Mouse (Mus musculus) heart, postnatal 0 days (tissue): ENCODE measurements around the gene Asic3. TPM values are rescaled to one million over a fixed set of nuclear protein-coding genes. Genes with fewer than 3 reads are reported as not detected.

Experiments used
- ATAC-seq: fragments of 200-750 bp; cut with Nextera tagmentation; 2 replicates; pipeline ENCODE4 v1.8.0; 2017; ENCODE audit warnings: low read depth, moderate number of reproducible peaks, moderate library complexity; ENCODE audit not compliant: insufficient read depth
- DNase-seq: peaks from one replicate; pipeline ENCODE4 v3.0.0-alpha.2; 2016; ENCODE audit warnings: low spot score
- H3K27ac ChIP-seq: fragments of 300-500 bp; sonication (generic); 2 replicates; pipeline ENCODE4 v1.5.1; 2014; ENCODE audit warnings: low read depth, mild to moderate bottlenecking
- H3K27me3 ChIP-seq: fragments of 300-500 bp; sonication (generic); 2 replicates; pipeline ENCODE4 v1.6.1; 2014; ENCODE audit warnings: low read length, mixed read lengths; ENCODE audit not compliant: control insufficient read depth, insufficient read depth
- H3K36me3 ChIP-seq: fragments of 300-500 bp; sonication (generic); replicated peaks from 2 replicates; pipeline ENCODE4 v1.6.1; 2014; ENCODE audit warnings: low read length, mixed read lengths; ENCODE audit not compliant: control insufficient read depth, insufficient read depth
- H3K4me1 ChIP-seq: fragments of 300-500 bp; sonication (generic); 2 replicates; pipeline ENCODE4 v1.6.1; 2014; ENCODE audit warnings: antibody characterized with exemption; ENCODE audit not compliant: control insufficient read depth, insufficient read depth
- H3K4me2 ChIP-seq: fragments of 300-500 bp; sonication (generic); 2 replicates; pipeline ENCODE4 v1.6.1; 2014; ENCODE audit warnings: low read depth, mild to moderate bottlenecking, low read length, moderate library complexity
- H3K4me3 ChIP-seq: fragments of 300-500 bp; sonication (generic); 2 replicates; pipeline ENCODE4 v1.5.1; 2014; ENCODE audit warnings: low read depth, low read length
- H3K9ac ChIP-seq: fragments of 300-500 bp; sonication (generic); replicated peaks from 2 replicates; pipeline ENCODE4 v1.6.1; 2014; ENCODE audit warnings: low read depth, low read length, mixed read lengths
- H3K9me3 ChIP-seq: fragments of 300-500 bp; sonication (generic); replicated peaks from 2 replicates; pipeline ENCODE4 v1.6.1; 2016; ENCODE audit warnings: low read length; ENCODE audit not compliant: control insufficient read depth
- CTCF ChIP-seq: IDR thresholded peaks from 2 replicates; pipeline ENCODE4 v1.5.1; 2016; ENCODE audit warnings: antibody characterized with exemption, control low read depth, low read depth
- EP300 ChIP-seq: IDR thresholded peaks from 2 replicates; pipeline ENCODE4 v1.6.1; 2016; ENCODE audit warnings: antibody characterized with exemption, low read depth
- WGBS: fragments of 180-500 bp; shearing (Covaris S2); extraction: QIAGEN DNeasy Blood & Tissue Kit; methylation state at CpG from one replicate; pipeline ENCODE4 v1.1.7; 2014; 5-methylcytosine and 5-hydroxymethylcytosine counted together
- polyA plus RNA-seq: library from polyadenylated mRNA; unstranded; fragments of >200 nt; fragmentation: Nextera tagmentation; extraction: Ambion mirVana; gene quantifications from 2 replicates; pipeline ENCODE4 v1.2.1, GENCODE M21; 2015
- total RNA-seq: library from RNA; depleted of rRNA; stranded (reverse); fragments of >200 nt; gene quantifications from 2 replicates; pipeline ENCODE4 v1.2.3, GENCODE M21; 2014; ENCODE audit warnings: low replicate concordance

Gene Asic3
- total and polyA plus RNA-seq, 2 experiments from 2014 or later: 0.10 TPM; not detected in 1

DNA sequence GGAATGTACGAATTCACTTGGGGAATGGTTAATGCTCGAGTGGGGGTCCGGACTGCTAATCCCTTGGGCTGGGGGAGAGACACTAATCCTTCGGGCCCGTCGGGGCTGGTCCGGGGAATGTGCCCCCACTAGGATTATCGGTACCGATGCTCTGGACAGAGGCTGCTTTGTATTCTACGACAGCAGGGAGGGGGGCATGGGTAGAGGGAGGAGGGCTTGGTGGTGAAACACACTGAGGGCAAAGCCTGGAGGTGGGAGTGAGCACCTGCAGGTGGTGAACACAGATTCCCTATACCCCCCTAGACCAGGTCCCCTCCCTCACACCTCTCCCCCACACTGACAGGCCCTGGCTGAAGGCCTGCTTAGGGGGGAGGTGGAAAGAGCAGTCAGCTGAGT lies 12.8 kb downstream of the Asic3 start:
- peaks cover 22% of the 10 kb centered on the region for H3K36me3 ChIP-seq
- TF ChIP-seq CTCF (no peak), EP300 (no peak)
- peaks cover 24% of the 10 kb centered on the region for H3K4me1 ChIP-seq
- no peak overlapping the region for H3K27ac ChIP-seq
- no peaks in the 10 kb centered on the region for H3K27me3 ChIP-seq
- peak overlapping the region; percentile 77 for H3K4me2 ChIP-seq
- ATAC-seq (no peak), DNase-seq (no peak)
- peak overlapping the region; percentile 72 for H3K4me3 ChIP-seq
- H3K9ac ChIP-seq: peak overlapping the region; percentile 70
- H3K9me3 ChIP-seq: no peaks in the 10 kb centered on the region
- 12% methylated on average over 10 of the region's 10 CpGs for WGBS

DNA sequence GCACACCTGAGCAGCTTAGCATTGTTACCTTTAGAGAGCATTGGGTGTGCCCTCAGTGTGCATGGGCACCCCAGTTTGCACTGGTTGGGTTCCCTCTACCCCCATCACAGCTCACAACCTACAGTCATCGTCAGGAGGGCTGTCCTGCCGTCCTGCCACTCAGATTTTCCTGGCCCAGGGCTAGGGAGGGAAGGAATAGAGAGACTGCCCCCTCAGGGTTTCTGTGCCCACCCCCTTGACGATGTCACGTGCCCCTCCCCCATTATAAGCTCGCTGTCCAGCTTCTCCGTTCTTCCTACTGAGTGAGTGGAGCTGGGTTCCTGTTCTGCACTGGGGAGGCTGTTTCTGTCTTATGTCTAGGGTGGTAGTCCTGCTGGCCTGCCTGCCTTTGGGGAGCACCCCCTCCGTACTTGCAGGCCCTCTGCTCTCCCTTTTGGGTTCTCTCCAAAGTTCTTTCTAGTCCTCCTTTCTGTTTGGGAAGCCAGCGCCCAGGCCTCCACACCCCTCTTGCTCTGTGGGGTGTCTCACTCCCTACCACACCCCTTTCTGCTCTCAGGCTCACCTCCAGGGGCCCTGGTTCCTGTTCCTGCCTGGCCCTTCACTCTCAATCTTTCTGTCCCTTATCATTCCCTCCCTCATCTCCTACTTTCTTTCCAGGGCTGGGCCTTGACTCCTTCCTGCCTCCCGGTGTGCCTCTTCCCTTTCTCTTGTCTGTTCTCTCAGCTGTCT lies 13.5 kb downstream of the Asic3 start:
- H3K27ac ChIP-seq: no peak overlapping the region
- no peak for TF ChIP-seq CTCF
- TF ChIP-seq EP300: no peak
- ATAC-seq: no peak
- H3K27me3 ChIP-seq: no peaks in the 10 kb centered on the region
- H3K4me3 ChIP-seq: peak overlapping the region; percentile 72; the same call in 1 of the 2 replicates
- H3K9ac ChIP-seq: no peak overlapping the region
- peak; percentile 31 for DNase-seq
- no peaks in the 10 kb centered on the region for H3K9me3 ChIP-seq
- 26% methylated on average over 9 of the region's 9 CpGs for WGBS
- peak overlapping the region; percentile 77 for H3K4me2 ChIP-seq
- peaks cover 24% of the 10 kb centered on the region for H3K4me1 ChIP-seq
- H3K36me3 ChIP-seq: peaks cover 29% of the 10 kb centered on the region

DNA sequence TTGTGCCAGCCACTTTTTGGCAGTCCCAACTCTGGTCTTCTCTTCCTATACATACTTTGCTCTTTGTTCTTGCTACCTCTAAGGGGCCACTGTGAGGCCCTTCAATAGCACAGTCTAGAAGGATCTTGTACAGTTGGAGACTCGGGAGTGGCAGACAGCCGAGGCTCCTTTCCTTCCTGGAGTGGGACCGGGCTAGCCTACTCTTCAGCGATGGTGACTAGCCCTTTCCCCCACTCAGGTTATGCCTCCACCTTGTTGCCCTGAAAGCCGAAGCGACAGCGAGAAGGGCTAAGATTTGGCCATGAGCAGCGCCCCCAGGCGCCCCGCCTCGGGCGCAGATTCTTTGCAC lies 14.1 kb downstream of the Asic3 start:
- Histone ChIP-seq H3K4me3 (no peak overlapping the region), H3K4me1 (peaks cover 24% of the 10 kb centered on the region), H3K27ac (no peak overlapping the region), H3K27me3 (no peaks in the 10 kb centered on the region), H3K9me3 (no peaks in the 10 kb centered on the region), H3K9ac (no peak overlapping the region), H3K36me3 (peaks cover 34% of the 10 kb centered on the region), H3K4me2 (no peak overlapping the region)
- TF ChIP-seq CTCF (no peak), EP300 (no peak)
- WGBS: 53% methylated on average over 12 of the region's 12 CpGs
- no peak for ATAC-seq
- no peak for DNase-seq

DNA sequence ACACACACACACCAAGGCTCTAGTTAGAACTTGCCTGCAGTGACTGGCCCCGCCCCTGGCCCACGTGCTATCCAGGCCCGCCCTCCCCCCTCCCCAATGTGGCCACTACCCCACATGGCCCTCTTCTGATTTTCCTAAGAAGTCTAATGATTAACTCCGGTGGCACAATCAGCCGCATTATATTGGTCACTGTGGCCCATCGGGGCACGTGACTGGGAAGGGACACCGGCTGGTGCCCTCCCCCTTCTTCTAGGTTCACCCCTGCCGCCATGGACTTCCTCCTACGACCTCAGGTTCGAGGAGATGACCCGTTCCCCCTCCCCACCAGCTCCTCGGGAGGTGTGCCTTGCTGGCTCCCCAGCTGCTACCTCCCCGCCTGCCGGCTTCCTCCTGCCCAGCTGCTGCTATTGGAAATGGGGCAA lies 14.8 kb downstream of the Asic3 start:
- Histone ChIP-seq H3K4me3 (no peak overlapping the region), H3K4me2 (no peak overlapping the region), H3K9me3 (no peaks in the 10 kb centered on the region), H3K4me1 (peaks cover 19% of the 10 kb centered on the region), H3K36me3 (peaks cover 42% of the 10 kb centered on the region), H3K27ac (no peak overlapping the region), H3K27me3 (no peaks in the 10 kb centered on the region), H3K9ac (no peak overlapping the region)
- TF ChIP-seq CTCF (no peak), EP300 (no peak)
- no peak for DNase-seq
- WGBS: 32% methylated on average over 15 of the region's 15 CpGs
- no peak for ATAC-seq

DNA sequence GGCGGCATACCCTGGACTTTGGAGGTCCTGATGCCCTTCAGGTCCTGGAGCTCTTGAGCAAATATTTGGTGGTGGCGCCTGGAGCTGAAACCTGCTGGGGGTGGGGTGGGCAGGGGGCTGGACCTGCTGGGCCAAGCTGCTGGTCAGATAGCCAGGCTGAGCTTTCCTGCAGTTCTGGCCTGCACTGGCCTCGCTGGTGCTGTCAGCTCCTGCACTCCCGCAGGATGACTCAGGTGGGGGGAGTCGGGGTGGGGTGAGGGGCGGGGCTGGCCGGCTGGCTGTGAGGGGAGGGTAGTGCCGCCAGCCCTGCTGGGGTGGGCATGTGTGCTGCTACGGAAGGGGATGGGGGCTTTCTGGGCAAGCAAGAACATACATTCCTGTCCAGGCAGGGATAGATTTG lies 15.4 kb downstream of the Asic3 start:
- Histone ChIP-seq H3K9ac (no peak overlapping the region), H3K27ac (no peak overlapping the region), H3K4me2 (no peak overlapping the region), H3K4me1 (peaks cover 18% of the 10 kb centered on the region), H3K36me3 (peaks cover 47% of the 10 kb centered on the region), H3K27me3 (no peaks in the 10 kb centered on the region), H3K9me3 (no peaks in the 10 kb centered on the region), H3K4me3 (no peak overlapping the region)
- no peak for DNase-seq
- WGBS: 35% methylated on average over 9 of the region's 9 CpGs
- TF ChIP-seq CTCF: no peak
- no peak for TF ChIP-seq EP300
- ATAC-seq: no peak

DNA sequence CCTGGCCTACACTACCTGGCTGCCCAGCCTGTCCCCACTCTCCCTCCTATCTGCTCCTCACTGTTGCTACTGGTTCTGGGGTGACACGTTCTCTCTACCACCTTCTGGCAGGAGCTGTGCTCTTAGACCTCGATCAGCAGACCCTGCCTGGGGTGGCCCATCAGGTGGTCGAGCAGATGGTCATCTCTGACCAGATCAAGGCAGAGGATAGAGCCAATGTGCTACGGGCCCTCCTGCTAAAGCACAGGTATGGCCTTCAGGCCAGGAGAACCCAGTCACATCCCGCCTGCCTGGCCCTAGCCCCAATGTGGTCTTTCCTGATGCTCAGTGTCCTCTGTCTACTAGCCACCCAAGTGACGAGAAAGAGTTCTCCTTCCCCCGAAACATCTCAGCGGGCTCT lies 20.8 kb downstream of the Asic3 start:
- Histone ChIP-seq H3K4me2 (no peak overlapping the region), H3K36me3 (peaks cover 91% of the 10 kb centered on the region), H3K4me3 (no peak overlapping the region), H3K27me3 (no peaks in the 10 kb centered on the region), H3K27ac (peak overlapping the region; percentile 22), H3K4me1 (no peaks in the 10 kb centered on the region), H3K9me3 (no peaks in the 10 kb centered on the region), H3K9ac (no peak overlapping the region)
- no peak for DNase-seq
- ATAC-seq: no peak
- no peak for TF ChIP-seq CTCF
- TF ChIP-seq EP300: no peak
- 84% methylated on average over 8 of the region's 8 CpGs for WGBS
